Comparison of ENCODE assay signal across 29 mouse cellular contexts in genomic region chr9:37556366-37556765, GRCm38 (mm10). TPM values are rescaled to one million over a fixed set of nuclear protein-coding genes. Genes with fewer than 3 reads are reported as not detected.
A peak's percentile ranks its signal among the peaks of the same experiment; 100 is the strongest.
DNase-seq lines count a peak whose midpoint lies in the region; ATAC-seq and TF ChIP-seq lines count a peak whose summit lies in the region.
"Had no signal": no experiment of that assay in that cellular context is flagged by ENCODE, and none has a peak within 500 bp of the region (broad histone marks: within the 10 kb centered on the region; RNA-seq: fewer than 3 reads in every experiment).

No protein-coding gene starts in this region.

- H3K9ac ChIP-seq in embryonic facial prominence, embryonic 15.5 days, result no peak overlapping the region
- H3K9ac ChIP-seq in forebrain, embryonic 12.5 days, result no peak overlapping the region
- H3K9ac ChIP-seq: heart, embryonic 13.5 days; hindbrain, embryonic 15.5 days; limb, embryonic 13.5 days; lung, embryonic 15.5 days; midbrain, embryonic 13.5 days; neural tube, embryonic 13.5 days had no signal

- DNase-seq in frontal cortex, postnatal 25 days (ENCODE audit: low spot score in 2 of 2), result no peak
- peak; percentile 35 to 85 for DNase-seq in left cerebral cortex, postnatal 25 days (ENCODE audit: low spot score in 2 of 2)
- DNase-seq in left cerebral cortex, postnatal 4 days, result no peak
- DNase-seq: adrenal gland, postnatal 14 days; cerebellum, adult 11-12 months; cerebellum, adult 9-11 months; embryo, embryonic 11 days; gastrocnemius, adult 2 months; heart, postnatal 10 days; kidney, adult 11 months; kidney, postnatal 14 days; layer of hippocampus, postnatal 36 days; lung, postnatal 36 days; thymus, postnatal 25 days had no signal

- intact Hi-C loops in left cerebral cortex, postnatal 25 days (cut with DNase I), result loop anchor here (1.0 to 2.0 kb wide), 2 partner anchors 12 to 68 kb away; no protein-coding TSS in a partner anchor
- intact Hi-C loops in left cerebral cortex, postnatal 4 days (cut with DNase I), result loop anchor here (10.0 kb wide), 2 partner anchors 58 to 378 kb away; partner anchors contain the start of gene Spa17

- H3K27ac ChIP-seq in embryonic facial prominence, embryonic 15.5 days (replicated peaks), result peak overlapping the region; percentile 51; the same call in 1 of the 2 replicates
- no peak overlapping the region for H3K27ac ChIP-seq in forebrain, embryonic 12.5 days
- H3K27ac ChIP-seq: gastrocnemius, adult 2 months; heart, embryonic 13.5 days; hindbrain, embryonic 10.5 days; hindbrain, embryonic 15.5 days; limb, embryonic 13.5 days; lung, embryonic 15.5 days; midbrain, embryonic 13.5 days; neural tube, embryonic 13.5 days had no signal

- H3ac ChIP-seq in C2C12 (ENCODE audit: control insufficient read depth, insufficient read length, low read depth), result no peak overlapping the region

- H3K4me1 ChIP-seq in embryonic facial prominence, embryonic 15.5 days, result peaks cover 30% of the 10 kb centered on the region
- peaks cover 23% of the 10 kb centered on the region for H3K4me1 ChIP-seq in forebrain, embryonic 12.5 days

- H3K79me3 ChIP-seq in C2C12 (ENCODE audit: low read depth), result no peaks in the 10 kb centered on the region

- ATAC-seq in frontal cortex, adult (ENCODE audit: low TSS enrichment), result peak; percentile 7; the same call in 1 of the 2 replicates
- no peak; the same call in 1 of the 2 replicates for ATAC-seq in embryonic facial prominence, embryonic 15.5 days (ENCODE audit: insufficient number of reproducible peaks, low FRiP score, low TSS enrichment, low read depth)
- no peak for ATAC-seq in forebrain, embryonic 12.5 days (ENCODE audit: low FRiP score)
- ATAC-seq: forebrain, embryonic 14.5 days; inflammation-experienced regulatory T-cells, adult 6 months; midbrain, embryonic 13.5 days had no signal

- H3K36me3 ChIP-seq in C2C12 (ENCODE audit: control insufficient read depth, insufficient read depth), result no peaks in the 10 kb centered on the region
- no peaks in the 10 kb centered on the region for H3K36me3 ChIP-seq in embryonic facial prominence, embryonic 15.5 days
- no peaks in the 10 kb centered on the region for H3K36me3 ChIP-seq in forebrain, embryonic 12.5 days (replicated peaks)
- H3K36me3 ChIP-seq: heart, embryonic 13.5 days; hindbrain, embryonic 10.5 days; hindbrain, embryonic 15.5 days; limb, embryonic 13.5 days; lung, embryonic 15.5 days; midbrain, embryonic 13.5 days; neural tube, embryonic 13.5 days had no signal

- H3K79me2 ChIP-seq in C2C12 (ENCODE audit: control insufficient read depth, insufficient read depth), result no peaks in the 10 kb centered on the region

- no peak overlapping the region for H3K4me3 ChIP-seq in C2C12 (ENCODE audit: insufficient read depth, poor library complexity, severe bottlenecking)
- no peak overlapping the region for H3K4me3 ChIP-seq in embryonic facial prominence, embryonic 15.5 days (replicated peaks)
- no peak overlapping the region for H3K4me3 ChIP-seq in forebrain, embryonic 12.5 days (replicated peaks)
- H3K4me3 ChIP-seq: gastrocnemius, adult 2 months; heart, embryonic 13.5 days; hindbrain, embryonic 10.5 days; hindbrain, embryonic 15.5 days; limb, embryonic 13.5 days; lung, embryonic 15.5 days; midbrain, embryonic 13.5 days; neural tube, embryonic 13.5 days had no signal

- H3K4me2 ChIP-seq in embryonic facial prominence, embryonic 15.5 days (replicated peaks), result no peak overlapping the region
- no peak overlapping the region for H3K4me2 ChIP-seq in forebrain, embryonic 12.5 days
- H3K4me2 ChIP-seq: heart, embryonic 13.5 days; hindbrain, embryonic 15.5 days; limb, embryonic 13.5 days; liver, embryonic 11.5 days; lung, embryonic 15.5 days; midbrain, embryonic 13.5 days; neural tube, embryonic 13.5 days had no signal

- H3K9me3 ChIP-seq in embryonic facial prominence, embryonic 15.5 days (replicated peaks), result no peaks in the 10 kb centered on the region
- H3K9me3 ChIP-seq in forebrain, embryonic 12.5 days, result no peaks in the 10 kb centered on the region
- H3K9me3 ChIP-seq: heart, embryonic 13.5 days; hindbrain, embryonic 10.5 days; hindbrain, embryonic 15.5 days; limb, embryonic 13.5 days; lung, embryonic 15.5 days; midbrain, embryonic 13.5 days; neural tube, embryonic 13.5 days had no signal

- H3K27me3 ChIP-seq in C2C12 (ENCODE audit: control insufficient read depth, insufficient read depth, insufficient read length), result peaks cover 16% of the 10 kb centered on the region
- H3K27me3 ChIP-seq in embryonic facial prominence, embryonic 15.5 days, result peaks cover 20% of the 10 kb centered on the region
- peaks cover 47% of the 10 kb centered on the region for H3K27me3 ChIP-seq in forebrain, embryonic 12.5 days

- 50% methylated on average over 3 of the region's 3 CpGs for WGBS in embryonic facial prominence, embryonic 15.5 days
- 79% methylated on average over 3 of the region's 3 CpGs for WGBS in forebrain, embryonic 12.5 days

- no peak for TF ChIP-seq CTCF in C2C12 (IDR thresholded peaks at IDR 0.05; ENCODE audit: control insufficient read depth, insufficient read depth, insufficient read length)

TF ChIP-seq in C2C12, 6 proteins besides CTCF, POLR2A, EP300 and RAD21:
- TF ChIP-seq FOSL1 (IDR thresholded peaks at IDR 0.05; ENCODE audit: insufficient read depth, low read length, poor library complexity, severe bottlenecking), result no peak
- TF ChIP-seq MYOG (IDR thresholded peaks at IDR 0.05; ENCODE audit: control insufficient read depth, extremely low read depth, insufficient read length), result no peak
- TF ChIP-seq MAX (IDR thresholded peaks at IDR 0.05), result no peak
- TF ChIP-seq USF1 (IDR thresholded peaks at IDR 0.05; ENCODE audit: low read depth), result peak; percentile 40
- no peak for TF ChIP-seq MYOD1 (IDR thresholded peaks at IDR 0.05; ENCODE audit: control insufficient read depth, insufficient read length, low read depth)

RNA-seq across cellular contexts. Expression of gene Siae, which starts 0.9 kb away (rescaled TPM):
- total RNA-seq in left cerebral cortex, postnatal 25 days (2021), result 10 to 100 TPM; 20.3 to 24.2 TPM
- 10 to 100 TPM; 10.5 to 11.1 TPM for total RNA-seq in left cerebral cortex, postnatal 4 days (2021)
- 0.51 TPM for polyA plus RNA-seq in C2C12 (2012; fragmentation: generic; extraction: Trizol)
- polyA plus RNA-seq in embryonic facial prominence, embryonic 15.5 days (2015; fragmentation: Nextera tagmentation; extraction: Ambion mirVana), result 10.9 and 12.1 TPM in 2 replicates
- polyA plus RNA-seq in forebrain, embryonic 12.5 days (2016; fragmentation: Nextera tagmentation; extraction: Ambion mirVana), result 7.3 and 7.4 TPM in 2 replicates

RNA-seq across cellular contexts. Expression of gene Nrgn, which starts 3.7 kb away (rescaled TPM):
- 1,000 to 10,000 TPM; 2,274 to 2,374 TPM for total RNA-seq in left cerebral cortex, postnatal 25 days (2021)
- 100 to 1,000 TPM; 616 to 622 TPM for total RNA-seq in left cerebral cortex, postnatal 4 days (2021)
- polyA plus RNA-seq in C2C12 (2012; fragmentation: generic; extraction: Trizol), result 2.6 TPM
- polyA plus RNA-seq in embryonic facial prominence, embryonic 15.5 days (2015; fragmentation: Nextera tagmentation; extraction: Ambion mirVana), result 7.9 and 10.9 TPM in 2 replicates
- 3.8 and 4.2 TPM in 2 replicates for polyA plus RNA-seq in forebrain, embryonic 12.5 days (2016; fragmentation: Nextera tagmentation; extraction: Ambion mirVana)

RNA-seq across cellular contexts. Expression of gene Vsig2, which starts 17.3 kb away (rescaled TPM):
- total RNA-seq in left cerebral cortex, postnatal 25 days (2021), result 1 to 10 TPM; 3.5 to 4.4 TPM
- total RNA-seq in left cerebral cortex, postnatal 4 days (2021), result 1 to 10 TPM; 3.4 TPM
- 0.18 TPM for polyA plus RNA-seq in C2C12 (2012; fragmentation: generic; extraction: Trizol)
- 1.6 and 2.0 TPM in 2 replicates for polyA plus RNA-seq in embryonic facial prominence, embryonic 15.5 days (2015; fragmentation: Nextera tagmentation; extraction: Ambion mirVana)
- polyA plus RNA-seq in forebrain, embryonic 12.5 days (2016; fragmentation: Nextera tagmentation; extraction: Ambion mirVana), result 0.32 and 0.82 TPM in 2 replicates
- total RNA-seq: megakaryocyte-erythroid progenitor cell, adult 5-6 weeks had no signal
- polyA plus RNA-seq: forebrain, embryonic 14.5 days had no signal

RNA-seq across cellular contexts. Expression of gene Esam, which starts 28.5 kb away (rescaled TPM):
- total RNA-seq in left cerebral cortex, postnatal 25 days (2021), result 10 to 100 TPM; 20.2 to 21.6 TPM
- 10 to 100 TPM; 30.8 to 30.9 TPM for total RNA-seq in left cerebral cortex, postnatal 4 days (2021)
- 0.06 TPM for polyA plus RNA-seq in C2C12 (2012; fragmentation: generic; extraction: Trizol)
- polyA plus RNA-seq in embryonic facial prominence, embryonic 15.5 days (2015; fragmentation: Nextera tagmentation; extraction: Ambion mirVana), result 52.1 and 56.3 TPM in 2 replicates
- 23.2 and 24.3 TPM in 2 replicates for polyA plus RNA-seq in forebrain, embryonic 12.5 days (2016; fragmentation: Nextera tagmentation; extraction: Ambion mirVana)

RNA-seq across cellular contexts. Expression of gene Spa17, which starts 57.2 kb away (rescaled TPM):
- 1 to 10 TPM; 1.1 to 1.7 TPM for total RNA-seq in left cerebral cortex, postnatal 25 days (2021)
- total RNA-seq in left cerebral cortex, postnatal 4 days (2021), result 1 to 10 TPM; 1.3 to 1.6 TPM
- polyA plus RNA-seq in C2C12 (2012; fragmentation: generic; extraction: Trizol), result 1.2 TPM
- polyA plus RNA-seq in embryonic facial prominence, embryonic 15.5 days (2015; fragmentation: Nextera tagmentation; extraction: Ambion mirVana), result 11.6 and 18.1 TPM in 2 replicates
- 18.9 and 21.2 TPM in 2 replicates for polyA plus RNA-seq in forebrain, embryonic 12.5 days (2016; fragmentation: Nextera tagmentation; extraction: Ambion mirVana)

Comparison
In these comparisons a context has a peak if more than half of its experiments do, and no peak if none do; other contexts are left out.
1. DNase-seq: peak in left cerebral cortex, postnatal 25 days (2 of 2); none in frontal cortex, postnatal 25 days (0 of 2) and left cerebral cortex, postnatal 4 days (single experiment).